Mouse (Mus musculus): ENCODE results near the gene Sypl. TPM values are rescaled to one million over a fixed set of nuclear protein-coding genes. Genes with fewer than 3 reads are reported as not detected.
"Not testable (repeated sequence)": the region's sequence is repeated elsewhere in the genome, so short reads cannot be mapped to it uniquely, and the experiment has no call there.

The Sypl gene
- polyA plus RNA-seq, 1 experiment from 2014 or later, result 135 TPM

DNA sequence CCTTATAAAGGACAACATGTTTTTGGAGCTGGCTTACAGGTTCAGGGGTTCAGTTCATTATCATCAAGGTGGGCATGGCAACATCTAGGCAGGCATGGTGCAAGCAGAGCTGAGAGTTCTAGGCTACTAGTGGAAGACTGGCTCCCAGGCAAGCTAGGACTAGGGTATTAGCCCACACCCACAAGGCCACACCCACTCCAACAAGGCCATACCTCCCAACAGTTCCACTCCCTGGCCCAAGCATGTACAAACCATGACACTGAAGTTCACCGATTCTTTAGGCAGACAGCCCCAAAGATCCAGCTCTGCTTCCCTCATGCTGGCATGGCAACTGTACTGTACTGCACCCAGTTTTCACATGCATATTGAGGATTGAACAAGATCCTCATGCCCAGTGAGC is 29.4 kb downstream of the Sypl start:
- no peak overlapping the region for H3K27ac ChIP-seq (ENCODE audit: low read depth, low read length)
- no peak for ATAC-seq (ENCODE audit: low FRiP score, low TSS enrichment)
- no peak overlapping the region for H3K4me2 ChIP-seq (replicated peaks; ENCODE audit: low read depth, low read length)
- H3K27me3 ChIP-seq (ENCODE audit: control insufficient read depth, insufficient read depth, low read length), result no peaks in the 10 kb centered on the region
- H3K9ac ChIP-seq (ENCODE audit: low read depth, low read length), result no peak overlapping the region
- H3K9me3 ChIP-seq (ENCODE audit: control insufficient read depth, low read length), result no peaks in the 10 kb centered on the region
- 88% methylated on average over 1 of the region's 1 CpGs for WGBS
- no peak overlapping the region for H3K4me3 ChIP-seq (ENCODE audit: low read length)
- H3K4me1 ChIP-seq (ENCODE audit: control insufficient read depth, insufficient read depth, low read length), result no peaks in the 10 kb centered on the region
- no peaks in the 10 kb centered on the region for H3K36me3 ChIP-seq (ENCODE audit: control insufficient read depth, insufficient read depth, low read length)

DNA sequence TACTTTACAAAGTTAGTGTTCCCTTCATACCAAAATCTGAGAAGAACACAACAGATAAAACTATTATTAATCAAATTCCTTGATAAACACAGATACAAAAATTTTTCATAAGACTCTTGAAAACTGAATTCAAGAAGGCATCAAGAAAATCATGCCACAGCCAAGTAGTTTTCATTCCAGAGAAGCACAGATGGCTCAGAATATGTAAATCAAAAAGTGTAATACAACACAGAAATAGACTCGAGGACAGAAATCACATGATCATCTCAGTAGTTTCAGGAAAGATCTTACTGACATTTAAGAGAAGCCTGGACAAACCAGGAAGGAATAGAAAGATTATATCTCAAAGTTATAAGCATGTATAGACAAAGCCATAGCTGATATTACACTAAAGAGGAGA is 32.6 kb downstream of the Sypl start:
- H3K4me2 ChIP-seq (replicated peaks; ENCODE audit: low read depth, low read length), result no peak overlapping the region
- H3K27me3 ChIP-seq (ENCODE audit: control insufficient read depth, insufficient read depth, low read length), result no peaks in the 10 kb centered on the region
- 64% methylated on average over 1 of the region's 1 CpGs for WGBS
- H3K4me3 ChIP-seq (ENCODE audit: low read length), result no peak overlapping the region
- no peak overlapping the region for H3K9ac ChIP-seq (ENCODE audit: low read depth, low read length)
- no peaks in the 10 kb centered on the region for H3K4me1 ChIP-seq (ENCODE audit: control insufficient read depth, insufficient read depth, low read length)
- no peak overlapping the region for H3K27ac ChIP-seq (ENCODE audit: low read depth, low read length)
- no peaks in the 10 kb centered on the region for H3K36me3 ChIP-seq (ENCODE audit: control insufficient read depth, insufficient read depth, low read length)
- no peak for ATAC-seq (ENCODE audit: low FRiP score, low TSS enrichment)
- no peaks in the 10 kb centered on the region for H3K9me3 ChIP-seq (ENCODE audit: control insufficient read depth, low read length)

DNA sequence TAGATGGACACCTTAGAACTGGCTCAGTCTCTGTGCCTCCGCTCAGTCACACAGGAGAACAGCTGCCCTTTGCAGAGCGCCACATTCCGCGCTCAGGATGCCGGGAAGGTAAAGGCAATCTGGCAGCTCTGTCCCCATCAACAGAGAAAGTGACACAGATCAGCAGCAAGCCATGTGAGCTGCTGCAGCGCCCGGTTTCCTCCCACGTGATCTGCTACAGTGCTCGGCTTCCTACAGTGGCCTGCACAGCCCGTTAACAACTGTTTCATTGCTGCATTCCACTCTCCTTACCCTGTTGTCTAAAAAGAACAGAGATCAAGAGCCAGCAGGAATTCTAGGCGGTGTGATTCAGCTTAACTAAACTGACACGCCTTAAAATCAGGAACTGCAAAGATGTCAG is 36.0 kb downstream of the Sypl start:
- Histone ChIP-seq H3K9ac (ENCODE audit: low read depth, low read length) (no peak overlapping the region), H3K4me2 (replicated peaks; ENCODE audit: low read depth, low read length) (no peak overlapping the region), H3K4me1 (ENCODE audit: control insufficient read depth, insufficient read depth, low read length) (no peaks in the 10 kb centered on the region), H3K27ac (ENCODE audit: low read depth, low read length) (no peak overlapping the region), H3K36me3 (ENCODE audit: control insufficient read depth, insufficient read depth, low read length) (no peaks in the 10 kb centered on the region), H3K4me3 (ENCODE audit: low read length) (no peak overlapping the region), H3K27me3 (ENCODE audit: control insufficient read depth, insufficient read depth, low read length) (no peaks in the 10 kb centered on the region), H3K9me3 (ENCODE audit: control insufficient read depth, low read length) (no peaks in the 10 kb centered on the region)
- 0 out of 2 replicates have a peak, but pooled peaks have one; percentile 62 for ATAC-seq (ENCODE audit: low FRiP score, low TSS enrichment)
- WGBS, result 52% methylated on average over 12 of the region's 12 CpGs

DNA sequence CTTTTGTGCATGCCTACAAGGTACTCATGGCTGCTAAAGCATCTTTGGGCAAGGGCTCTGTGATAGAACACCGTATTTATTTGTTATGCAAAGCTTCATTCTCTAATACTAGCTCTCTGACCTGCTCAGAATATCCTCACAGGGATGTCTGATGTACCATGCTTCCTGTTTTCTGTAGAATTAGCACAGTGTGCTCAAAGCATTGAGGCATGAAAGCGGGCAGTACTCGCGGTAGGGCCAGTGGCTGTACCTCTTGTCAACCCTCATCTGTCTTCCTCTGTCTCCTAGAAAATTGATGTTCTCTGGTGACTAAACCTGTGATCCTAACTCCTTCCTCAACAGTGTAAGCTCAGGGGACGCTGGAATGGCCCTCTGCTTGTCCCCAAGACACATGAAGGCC is 40.4 kb downstream of the Sypl start:
- Histone ChIP-seq H3K4me2 (replicated peaks; ENCODE audit: low read depth, low read length) (no peak overlapping the region), H3K27me3 (ENCODE audit: control insufficient read depth, insufficient read depth, low read length) (no peaks in the 10 kb centered on the region), H3K4me3 (ENCODE audit: low read length) (no peak overlapping the region), H3K4me1 (ENCODE audit: control insufficient read depth, insufficient read depth, low read length) (0 out of 2 replicates have a peak, but pooled peaks cover 3% of the 10 kb centered on the region), H3K9me3 (ENCODE audit: control insufficient read depth, low read length) (no peaks in the 10 kb centered on the region), H3K27ac (ENCODE audit: low read depth, low read length) (no peak overlapping the region), H3K36me3 (ENCODE audit: control insufficient read depth, insufficient read depth, low read length) (no peaks in the 10 kb centered on the region), H3K9ac (ENCODE audit: low read depth, low read length) (no peak overlapping the region)
- WGBS, result 32% methylated on average over 5 of the region's 5 CpGs
- no peak for ATAC-seq (ENCODE audit: low FRiP score, low TSS enrichment)

DNA sequence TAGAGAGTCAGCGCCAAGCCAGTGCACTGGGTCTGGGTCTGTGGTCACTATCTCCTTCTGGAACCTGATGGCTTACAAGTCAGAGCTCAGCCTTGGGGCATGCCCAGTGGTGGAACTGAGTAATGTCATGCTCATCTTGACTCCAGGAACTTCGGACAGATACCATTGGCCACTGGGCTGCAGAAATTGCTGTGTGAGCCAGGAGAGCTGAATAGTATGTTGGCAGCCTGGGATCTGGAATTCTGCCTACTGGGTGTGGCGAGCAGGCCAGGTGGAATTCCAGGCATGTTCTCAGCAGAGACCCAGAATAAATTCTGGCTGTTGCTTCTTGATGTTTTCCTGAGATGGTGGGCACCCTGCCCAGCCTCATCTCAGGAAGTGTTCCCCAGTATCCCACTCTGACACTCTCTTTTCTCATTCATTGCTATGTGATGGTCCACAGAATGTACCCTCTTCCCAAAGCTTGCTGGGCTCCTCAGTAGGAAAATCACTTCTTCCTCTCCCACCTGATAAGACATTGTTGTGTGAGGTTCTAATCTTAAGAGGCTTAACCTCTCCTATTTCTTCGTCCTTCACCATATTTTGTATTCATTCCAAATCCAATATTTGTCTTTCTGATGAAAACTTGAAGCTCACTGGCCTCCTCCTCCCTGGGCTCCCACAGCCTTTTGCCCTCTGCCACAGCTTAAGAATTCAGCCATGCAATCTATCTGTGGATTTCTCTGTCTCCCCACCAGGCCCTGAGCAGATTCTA is 41.6 kb downstream of the Sypl start:
- Histone ChIP-seq H3K4me1 (ENCODE audit: control insufficient read depth, insufficient read depth, low read length) (0 out of 2 replicates have a peak, but pooled peaks cover 5% of the 10 kb centered on the region), H3K36me3 (ENCODE audit: control insufficient read depth, insufficient read depth, low read length) (no peaks in the 10 kb centered on the region), H3K27me3 (ENCODE audit: control insufficient read depth, insufficient read depth, low read length) (no peaks in the 10 kb centered on the region), H3K4me3 (ENCODE audit: low read length) (no peak overlapping the region), H3K4me2 (replicated peaks; ENCODE audit: low read depth, low read length) (no peak overlapping the region), H3K9me3 (ENCODE audit: control insufficient read depth, low read length) (no peaks in the 10 kb centered on the region), H3K27ac (ENCODE audit: low read depth, low read length) (no peak overlapping the region), H3K9ac (ENCODE audit: low read depth, low read length) (no peak overlapping the region)
- WGBS, result 85% methylated on average over 4 of the region's 4 CpGs
- no peak for ATAC-seq (ENCODE audit: low FRiP score, low TSS enrichment)

DNA sequence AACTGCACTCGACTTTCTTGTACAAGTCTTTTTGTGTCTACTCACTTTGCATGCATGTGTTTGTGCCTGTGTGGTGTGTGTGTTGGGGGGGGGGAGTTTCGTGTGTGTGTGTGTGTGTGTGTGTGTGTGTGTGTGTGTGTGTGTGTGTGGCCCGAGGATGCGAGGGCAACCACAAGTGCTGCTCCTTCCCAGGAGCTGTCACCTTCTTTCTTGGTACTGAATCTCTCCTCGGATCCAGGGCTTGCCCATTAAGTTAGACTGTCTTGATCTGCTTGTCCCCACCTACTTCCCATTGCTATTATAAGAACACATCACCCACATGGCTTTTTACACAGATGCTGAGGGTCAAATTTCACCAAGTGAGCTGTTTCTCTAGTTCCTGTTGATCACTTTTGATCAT is 45.1 kb downstream of the Sypl start:
- H3K4me3 ChIP-seq (ENCODE audit: low read length), result no peak overlapping the region
- H3K9ac ChIP-seq (ENCODE audit: low read depth, low read length), result no peak overlapping the region
- no peak overlapping the region for H3K27ac ChIP-seq (ENCODE audit: low read depth, low read length)
- H3K27me3 ChIP-seq (ENCODE audit: control insufficient read depth, insufficient read depth, low read length), result no peaks in the 10 kb centered on the region
- ATAC-seq (ENCODE audit: low FRiP score, low TSS enrichment), result no peak
- no peak overlapping the region for H3K4me2 ChIP-seq (replicated peaks; ENCODE audit: low read depth, low read length)
- H3K4me1 ChIP-seq (ENCODE audit: control insufficient read depth, insufficient read depth, low read length), result 0 out of 2 replicates have a peak, but pooled peaks cover 5% of the 10 kb centered on the region
- no peaks in the 10 kb centered on the region for H3K36me3 ChIP-seq (ENCODE audit: control insufficient read depth, insufficient read depth, low read length)
- 50% methylated on average over 5 of the region's 5 CpGs for WGBS
- H3K9me3 ChIP-seq (ENCODE audit: control insufficient read depth, low read length), result no peaks in the 10 kb centered on the region

DNA sequence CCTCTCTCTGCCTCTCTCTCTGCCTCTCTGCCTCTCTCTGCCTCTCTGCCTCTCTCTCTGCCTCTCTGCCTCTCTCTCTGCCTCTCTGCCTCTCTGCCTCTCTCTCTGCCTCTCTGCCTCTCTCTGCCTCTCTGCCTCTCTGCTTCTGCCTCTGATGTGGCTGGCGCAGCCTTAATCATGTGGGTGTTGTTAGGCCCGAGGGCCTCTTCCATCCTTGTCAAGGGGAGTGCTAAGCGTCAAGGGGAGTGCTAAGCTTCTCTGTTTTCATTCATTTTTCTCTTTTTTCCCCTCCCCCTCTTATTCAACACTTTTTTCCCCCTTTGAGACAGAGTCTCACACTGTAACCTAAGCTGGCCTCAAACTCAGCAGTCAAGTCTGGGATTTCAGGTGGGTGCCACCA is 46.1 kb downstream of the Sypl start:
- ATAC-seq (ENCODE audit: low FRiP score, low TSS enrichment); H3K4me1 ChIP-seq (ENCODE audit: control insufficient read depth, insufficient read depth, low read length); H3K9ac ChIP-seq (ENCODE audit: low read depth, low read length); H3K4me2 ChIP-seq (replicated peaks; ENCODE audit: low read depth, low read length); H3K9me3 ChIP-seq (ENCODE audit: control insufficient read depth, low read length); H3K27ac ChIP-seq (ENCODE audit: low read depth, low read length); H3K4me3 ChIP-seq (ENCODE audit: low read length); H3K27me3 ChIP-seq (ENCODE audit: control insufficient read depth, insufficient read depth, low read length); H3K36me3 ChIP-seq (ENCODE audit: control insufficient read depth, insufficient read depth, low read length): not testable (repeated sequence)
- WGBS, result 16% methylated on average over 3 of the region's 3 CpGs

DNA sequence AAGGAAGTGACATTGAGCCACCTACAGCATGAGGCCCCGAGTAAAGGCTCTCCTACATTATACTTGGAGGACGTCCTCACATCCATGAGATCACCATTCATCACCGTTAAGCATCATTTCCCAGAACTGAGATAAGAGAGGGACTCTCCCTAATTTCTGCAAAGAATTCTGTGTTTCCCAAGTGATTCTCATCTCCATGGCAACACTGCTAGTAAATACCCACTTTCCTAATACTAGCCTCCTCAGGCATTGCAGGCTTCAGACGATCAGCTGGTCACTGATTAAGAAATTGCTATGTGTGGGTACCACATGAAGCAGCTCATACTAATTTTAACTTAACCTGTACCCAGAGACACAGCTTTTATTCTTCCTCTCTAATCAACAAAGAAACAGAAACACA is 46.7 kb downstream of the Sypl start:
- no peak for ATAC-seq (ENCODE audit: low FRiP score, low TSS enrichment)

DNA sequence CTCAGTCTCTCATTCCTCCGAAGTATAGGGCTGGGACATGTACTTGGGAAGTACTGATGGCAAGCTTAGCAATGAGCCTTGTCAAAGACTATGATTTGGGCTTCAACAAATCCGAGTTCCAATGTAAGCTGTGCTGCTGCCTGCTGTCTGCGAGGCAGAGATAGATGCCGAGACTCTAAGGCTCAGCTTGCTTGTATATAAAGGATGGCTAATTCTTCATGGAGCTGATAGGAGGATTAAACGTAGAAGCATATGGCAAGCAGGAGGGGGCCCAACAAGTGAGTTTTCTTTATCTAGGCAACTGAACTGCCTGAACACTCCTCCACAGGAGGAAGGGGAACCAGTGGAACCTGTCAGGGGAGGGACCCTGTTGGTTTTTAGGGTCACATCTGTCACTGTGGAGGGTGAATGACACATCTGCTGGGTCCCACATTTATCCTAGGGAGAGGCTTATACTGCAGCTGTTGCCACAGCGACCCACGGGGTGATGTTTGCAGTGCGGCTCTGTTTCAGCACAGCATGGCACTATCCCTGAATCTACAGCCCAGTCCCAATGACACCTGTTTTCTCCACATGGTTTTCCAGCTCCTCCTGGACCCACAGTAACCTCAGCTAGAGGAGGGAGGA is 49.8 kb downstream of the Sypl start:
- Histone ChIP-seq H3K27ac (ENCODE audit: low read depth, low read length) (no peak overlapping the region), H3K4me1 (ENCODE audit: control insufficient read depth, insufficient read depth, low read length) (0 out of 2 replicates have a peak, but pooled peaks cover 3% of the 10 kb centered on the region), H3K9ac (ENCODE audit: low read depth, low read length) (no peak overlapping the region), H3K4me2 (replicated peaks; ENCODE audit: low read depth, low read length) (no peak overlapping the region), H3K4me3 (ENCODE audit: low read length) (no peak overlapping the region), H3K36me3 (ENCODE audit: control insufficient read depth, insufficient read depth, low read length) (no peaks in the 10 kb centered on the region), H3K9me3 (ENCODE audit: control insufficient read depth, low read length) (no peaks in the 10 kb centered on the region), H3K27me3 (ENCODE audit: control insufficient read depth, insufficient read depth, low read length) (no peaks in the 10 kb centered on the region)
- no peak for ATAC-seq (ENCODE audit: low FRiP score, low TSS enrichment)
- WGBS, result 77% methylated on average over 8 of the region's 8 CpGs

More for the DNA sequence above, 46.7 kb downstream of the Sypl start:
- WGBS, result 69% methylated on average over 4 of the region's 4 CpGs
- H3K27ac ChIP-seq (ENCODE audit: low read depth, low read length), result no peak overlapping the region
- H3K9ac ChIP-seq (ENCODE audit: low read depth, low read length), result no peak overlapping the region
- H3K36me3 ChIP-seq (ENCODE audit: control insufficient read depth, insufficient read depth, low read length), result no peaks in the 10 kb centered on the region
- H3K4me1 ChIP-seq (ENCODE audit: control insufficient read depth, insufficient read depth, low read length), result 0 out of 2 replicates have a peak, but pooled peaks cover 5% of the 10 kb centered on the region
- no peaks in the 10 kb centered on the region for H3K27me3 ChIP-seq (ENCODE audit: control insufficient read depth, insufficient read depth, low read length)
- H3K4me3 ChIP-seq (ENCODE audit: low read length), result no peak overlapping the region
- H3K4me2 ChIP-seq (replicated peaks; ENCODE audit: low read depth, low read length), result no peak overlapping the region
- H3K9me3 ChIP-seq (ENCODE audit: control insufficient read depth, low read length), result no peaks in the 10 kb centered on the region
